Mouse (Mus musculus): ENCODE results near the gene Reps2. TPM values are rescaled to one million over a fixed set of nuclear protein-coding genes. Genes with fewer than 3 reads are reported as not detected.

The Reps2 gene
- polyA plus RNA-seq, 1 experiment from 2014 or later: 4.3 TPM

- H3K4me1 ChIP-seq (ENCODE audit: control insufficient read depth, insufficient read depth, low read length): no peaks in the 10 kb centered on the region
- no peak overlapping the region for H3K4me2 ChIP-seq (ENCODE audit: low read length)
- H3K9me3 ChIP-seq (ENCODE audit: control insufficient read depth, low read length): no peaks in the 10 kb centered on the region
- WGBS: 34% methylated on average over 2 of the region's 2 CpGs
- ATAC-seq (ENCODE audit: low FRiP score, low TSS enrichment) (peak; percentile 40; the same call in 1 of the 2 replicates), DNase-seq (peak; percentile 83)
- no peak overlapping the region for H3K27ac ChIP-seq (replicated peaks; ENCODE audit: low read depth, low read length)
- H3K4me3 ChIP-seq (replicated peaks; ENCODE audit: low read depth, low read length): no peak overlapping the region
- 0 out of 2 replicates have a peak, but pooled peaks cover 6% of the 10 kb centered on the region for H3K27me3 ChIP-seq (ENCODE audit: control insufficient read depth, insufficient read depth, low read length)
- H3K9ac ChIP-seq (replicated peaks; ENCODE audit: low read length): no peak overlapping the region
- no peaks in the 10 kb centered on the region for H3K36me3 ChIP-seq (ENCODE audit: control insufficient read depth, insufficient read depth, low read length)
These were observed 116.2 kb downstream of the Reps2 start for GRCm38 (mm10) chrX:162527240-162527639.

GRCm38 (mm10) chrX:162521831-162522514, 121.5 kb downstream of the Reps2 start:
- H3K27ac ChIP-seq (replicated peaks; ENCODE audit: low read depth, low read length): no peak overlapping the region
- no peaks in the 10 kb centered on the region for H3K9me3 ChIP-seq (ENCODE audit: control insufficient read depth, low read length)
- no peak overlapping the region for H3K4me3 ChIP-seq (replicated peaks; ENCODE audit: low read depth, low read length)
- H3K9ac ChIP-seq (replicated peaks; ENCODE audit: low read length): no peak overlapping the region
- no peak for ATAC-seq (ENCODE audit: low FRiP score, low TSS enrichment)
- DNase-seq: peak; percentile 22
- H3K27me3 ChIP-seq (ENCODE audit: control insufficient read depth, insufficient read depth, low read length): no peaks in the 10 kb centered on the region
- H3K4me1 ChIP-seq (ENCODE audit: control insufficient read depth, insufficient read depth, low read length): 0 out of 2 replicates have a peak, but pooled peaks cover 2% of the 10 kb centered on the region
- H3K4me2 ChIP-seq (ENCODE audit: low read length): no peak overlapping the region
- WGBS: 57% methylated on average over 9 of the region's 9 CpGs
- H3K36me3 ChIP-seq (ENCODE audit: control insufficient read depth, insufficient read depth, low read length): no peaks in the 10 kb centered on the region

GRCm38 (mm10) chrX:162521197-162521596, 122.3 kb downstream of the Reps2 start:
- Histone ChIP-seq H3K27ac (replicated peaks; ENCODE audit: low read depth, low read length) (no peak overlapping the region), H3K9ac (replicated peaks; ENCODE audit: low read length) (no peak overlapping the region), H3K9me3 (ENCODE audit: control insufficient read depth, low read length) (no peaks in the 10 kb centered on the region), H3K4me3 (replicated peaks; ENCODE audit: low read depth, low read length) (no peak overlapping the region), H3K4me2 (ENCODE audit: low read length) (no peak overlapping the region), H3K27me3 (ENCODE audit: control insufficient read depth, insufficient read depth, low read length) (no peaks in the 10 kb centered on the region), H3K36me3 (ENCODE audit: control insufficient read depth, insufficient read depth, low read length) (no peaks in the 10 kb centered on the region), H3K4me1 (ENCODE audit: control insufficient read depth, insufficient read depth, low read length) (0 out of 2 replicates have a peak, but pooled peaks cover 2% of the 10 kb centered on the region)
- ATAC-seq (ENCODE audit: low FRiP score, low TSS enrichment) (no peak), DNase-seq (peak; percentile 28)
- 38% methylated on average over 4 of the region's 4 CpGs for WGBS

GRCm38 (mm10) chrX:162520374-162520773, 123.1 kb downstream of the Reps2 start:
- Histone ChIP-seq H3K9me3 (ENCODE audit: control insufficient read depth, low read length) (no peaks in the 10 kb centered on the region), H3K4me1 (ENCODE audit: control insufficient read depth, insufficient read depth, low read length) (0 out of 2 replicates have a peak, but pooled peaks cover 2% of the 10 kb centered on the region), H3K36me3 (ENCODE audit: control insufficient read depth, insufficient read depth, low read length) (no peaks in the 10 kb centered on the region), H3K9ac (replicated peaks; ENCODE audit: low read length) (no peak overlapping the region), H3K4me2 (ENCODE audit: low read length) (no peak overlapping the region), H3K27ac (replicated peaks; ENCODE audit: low read depth, low read length) (no peak overlapping the region), H3K27me3 (ENCODE audit: control insufficient read depth, insufficient read depth, low read length) (no peaks in the 10 kb centered on the region), H3K4me3 (replicated peaks; ENCODE audit: low read depth, low read length) (no peak overlapping the region)
- DNase-seq: no peak
- WGBS: 81% methylated on average over 2 of the region's 2 CpGs
- no peak for ATAC-seq (ENCODE audit: low FRiP score, low TSS enrichment)

DNA sequence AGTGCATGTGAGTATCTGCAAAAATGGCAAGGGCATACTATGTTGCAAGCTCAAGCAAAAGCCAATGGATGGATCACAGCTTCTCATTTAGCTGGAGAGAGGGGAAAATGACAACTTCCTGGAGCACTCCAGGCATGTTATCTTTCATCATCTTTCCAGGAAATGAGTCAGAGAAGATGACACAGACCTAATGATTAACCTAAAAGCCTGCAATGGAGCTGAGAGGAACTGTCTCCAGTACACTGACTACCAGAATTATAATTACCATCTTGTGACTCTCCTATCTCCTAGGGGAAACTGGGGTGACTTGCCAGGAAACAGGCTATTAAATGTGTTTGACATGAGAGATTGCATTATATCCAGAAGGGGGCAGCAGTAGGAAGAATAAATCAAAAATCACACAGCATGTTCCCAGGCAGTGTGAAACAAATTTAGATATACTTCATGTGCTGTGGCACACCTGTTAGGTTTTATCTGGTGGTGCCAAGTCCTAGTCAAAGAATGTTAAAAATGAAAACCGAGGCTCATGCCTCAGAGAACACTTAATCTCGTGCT, 132.9 kb downstream of the Reps2 start:
- Histone ChIP-seq H3K4me1 (ENCODE audit: control insufficient read depth, insufficient read depth, low read length) (no peaks in the 10 kb centered on the region), H3K27ac (replicated peaks; ENCODE audit: low read depth, low read length) (no peak overlapping the region), H3K36me3 (ENCODE audit: control insufficient read depth, insufficient read depth, low read length) (no peaks in the 10 kb centered on the region), H3K4me2 (ENCODE audit: low read length) (no peak overlapping the region), H3K9ac (replicated peaks; ENCODE audit: low read length) (no peak overlapping the region), H3K9me3 (ENCODE audit: control insufficient read depth, low read length) (no peaks in the 10 kb centered on the region), H3K27me3 (ENCODE audit: control insufficient read depth, insufficient read depth, low read length) (peaks cover 9% of the 10 kb centered on the region; the same call in 1 of the 2 replicates), H3K4me3 (replicated peaks; ENCODE audit: low read depth, low read length) (no peak overlapping the region)
- DNase-seq: peak; percentile 63
- no peak for ATAC-seq (ENCODE audit: low FRiP score, low TSS enrichment)
- 64% methylated on average over 2 of the region's 2 CpGs for WGBS

GRCm38 (mm10) chrX:162505186-162505585, 138.3 kb downstream of the Reps2 start:
- WGBS: 25% methylated on average over 2 of the region's 2 CpGs
- Histone ChIP-seq H3K4me1 (ENCODE audit: control insufficient read depth, insufficient read depth, low read length) (no peaks in the 10 kb centered on the region), H3K27ac (replicated peaks; ENCODE audit: low read depth, low read length) (no peak overlapping the region), H3K27me3 (ENCODE audit: control insufficient read depth, insufficient read depth, low read length) (peaks cover 3% of the 10 kb centered on the region; the same call in 1 of the 2 replicates), H3K4me3 (replicated peaks; ENCODE audit: low read depth, low read length) (no peak overlapping the region), H3K9me3 (ENCODE audit: control insufficient read depth, low read length) (no peaks in the 10 kb centered on the region), H3K4me2 (ENCODE audit: low read length) (no peak overlapping the region), H3K36me3 (ENCODE audit: control insufficient read depth, insufficient read depth, low read length) (no peaks in the 10 kb centered on the region), H3K9ac (replicated peaks; ENCODE audit: low read length) (no peak overlapping the region)
- no peak for DNase-seq
- ATAC-seq (ENCODE audit: low FRiP score, low TSS enrichment): no peak

- Histone ChIP-seq H3K9me3 (ENCODE audit: control insufficient read depth, low read length) (no peaks in the 10 kb centered on the region), H3K36me3 (ENCODE audit: control insufficient read depth, insufficient read depth, low read length) (no peaks in the 10 kb centered on the region), H3K27me3 (ENCODE audit: control insufficient read depth, insufficient read depth, low read length) (no peaks in the 10 kb centered on the region), H3K4me1 (ENCODE audit: control insufficient read depth, insufficient read depth, low read length) (no peaks in the 10 kb centered on the region), H3K27ac (replicated peaks; ENCODE audit: low read depth, low read length) (no peak overlapping the region), H3K4me2 (ENCODE audit: low read length) (no peak overlapping the region), H3K9ac (replicated peaks; ENCODE audit: low read length) (no peak overlapping the region), H3K4me3 (replicated peaks; ENCODE audit: low read depth, low read length) (no peak overlapping the region)
- 53% methylated on average over 2 of the region's 2 CpGs for WGBS
- DNase-seq (no peak), ATAC-seq (ENCODE audit: low FRiP score, low TSS enrichment) (no peak)
These were observed 140.0 kb downstream of the Reps2 start for GRCm38 (mm10) chrX:162503436-162503835.

- H3K9me3 ChIP-seq (ENCODE audit: control insufficient read depth, low read length): no peaks in the 10 kb centered on the region
- WGBS: 82% methylated on average over 3 of the region's 3 CpGs
These were observed 142.5 kb downstream of the Reps2 start for GRCm38 (mm10) chrX:162500962-162501361.

DNA sequence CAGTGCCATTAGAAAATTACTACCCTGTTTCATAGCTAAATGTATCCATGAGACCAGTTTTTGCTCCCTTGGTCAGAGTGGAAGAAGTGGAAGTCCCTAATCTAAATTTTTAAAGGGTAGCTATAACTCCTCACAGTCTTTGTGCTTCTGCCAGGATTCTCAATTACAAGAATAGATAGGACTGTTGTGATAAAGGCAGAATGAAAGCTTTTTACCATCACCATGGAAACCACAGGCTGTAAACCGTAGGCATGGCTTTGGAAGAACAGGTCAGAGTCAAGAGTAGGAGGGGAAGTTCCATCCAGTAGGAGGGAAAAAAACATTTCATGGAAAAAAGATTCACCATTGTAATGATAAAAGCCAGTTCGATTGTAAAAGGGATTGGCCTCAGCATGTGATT, 147.0 kb downstream of the Reps2 start:
- H3K36me3 ChIP-seq (ENCODE audit: control insufficient read depth, insufficient read depth, low read length): no peaks in the 10 kb centered on the region
- ATAC-seq (ENCODE audit: low FRiP score, low TSS enrichment) (no peak), DNase-seq (no peak)
- no peaks in the 10 kb centered on the region for H3K9me3 ChIP-seq (ENCODE audit: control insufficient read depth, low read length)
- H3K9ac ChIP-seq (replicated peaks; ENCODE audit: low read length): no peak overlapping the region
- no peaks in the 10 kb centered on the region for H3K4me1 ChIP-seq (ENCODE audit: control insufficient read depth, insufficient read depth, low read length)
- H3K27me3 ChIP-seq (ENCODE audit: control insufficient read depth, insufficient read depth, low read length): no peaks in the 10 kb centered on the region; the same call in 1 of the 2 replicates
- H3K4me2 ChIP-seq (ENCODE audit: low read length): no peak overlapping the region
- no peak overlapping the region for H3K4me3 ChIP-seq (replicated peaks; ENCODE audit: low read depth, low read length)
- WGBS: 40% methylated on average over 2 of the region's 2 CpGs
- H3K27ac ChIP-seq (replicated peaks; ENCODE audit: low read depth, low read length): no peak overlapping the region

More at GRCm38 (mm10) chrX:162500962-162501361, 142.5 kb downstream of the Reps2 start:
- no peaks in the 10 kb centered on the region for H3K27me3 ChIP-seq (ENCODE audit: control insufficient read depth, insufficient read depth, low read length)
- H3K4me3 ChIP-seq (replicated peaks; ENCODE audit: low read depth, low read length): no peak overlapping the region
- DNase-seq (no peak), ATAC-seq (ENCODE audit: low FRiP score, low TSS enrichment) (no peak)
- no peaks in the 10 kb centered on the region for H3K4me1 ChIP-seq (ENCODE audit: control insufficient read depth, insufficient read depth, low read length)
- H3K4me2 ChIP-seq (ENCODE audit: low read length): no peak overlapping the region
- no peak overlapping the region for H3K27ac ChIP-seq (replicated peaks; ENCODE audit: low read depth, low read length)
- H3K9ac ChIP-seq (replicated peaks; ENCODE audit: low read length): no peak overlapping the region
- H3K36me3 ChIP-seq (ENCODE audit: control insufficient read depth, insufficient read depth, low read length): no peaks in the 10 kb centered on the region
